Mouse (Mus musculus): ENCODE data around the gene Thpo. TPM values are rescaled to one million over a fixed set of nuclear protein-coding genes. Genes with fewer than 3 reads are reported as not detected.

Gene Thpo
- not detected in 2 replicates for polyA plus RNA-seq (2012; ENCODE audit: low replicate concordance)

GRCm38 (mm10) chr16:20733731-20734730 is at the start of gene Thpo:
Gene Thpo, minus strand, starts transcription at chr16:20734511.

GRCm38 (mm10) chr16:20732925-20733730 is 1.2 kb downstream of the Thpo start, which contains the start of gene Chrd:
Gene Chrd, plus strand, starts transcription at chr16:20733127.

GRCm38 (mm10) chr16:20717181-20717977 is 16.9 kb downstream of the Thpo start, which contains the start of the genes Polr2h and Clcn2:
Gene Polr2h, plus strand, starts transcription at chr16:20717665.
Gene Clcn2, minus strand, starts transcription at chr16:20717746.

GRCm38 (mm10) chr16:20693111-20693701 is 41.1 kb downstream of the Thpo start, which contains the start of gene Fam131a:
Gene Fam131a, plus strand, starts transcription at chr16:20693241.

Other genes starting within 250 kb of the Thpo start
- 23.3 and 34.1 TPM in 2 replicates for gene Eif2b5, start 235.7 kb downstream of the Thpo start, polyA plus RNA-seq (2012; ENCODE audit: low replicate concordance)
- gene Dvl3, start 217.5 kb downstream of the Thpo start, polyA plus RNA-seq (2012; ENCODE audit: low replicate concordance): 29.3 and 33.6 TPM in 2 replicates
- 48.8 and 95.7 TPM in 2 replicates for gene Ap2m1, start 199.0 kb downstream of the Thpo start, polyA plus RNA-seq (2012; ENCODE audit: low replicate concordance)
- gene Abcf3, start 185.9 kb downstream of the Thpo start, polyA plus RNA-seq (2012; ENCODE audit: low replicate concordance): 11.8 and 47.6 TPM in 2 replicates
- gene Vwa5b2, start 145.0 kb downstream of the Thpo start, polyA plus RNA-seq (2012; ENCODE audit: low replicate concordance): 0.07 and 0.19 TPM in 2 replicates
- gene Eef1akmt4, start 122.9 kb downstream of the Thpo start, polyA plus RNA-seq (2012; ENCODE audit: low replicate concordance): 0.84 and 18.9 TPM in 2 replicates
- not detected in 2 replicates for gene Gm49333, start 122.9 kb downstream of the Thpo start, polyA plus RNA-seq (2012; ENCODE audit: low replicate concordance)
- 22.1 and 25.7 TPM in 2 replicates for gene Alg3, start 122.8 kb downstream of the Thpo start, polyA plus RNA-seq (2012; ENCODE audit: low replicate concordance)
- gene Camk2n2, start 113.2 kb downstream of the Thpo start, polyA plus RNA-seq (2012; ENCODE audit: low replicate concordance): 0.82 and 1.0 TPM in 2 replicates
- gene Ece2, start 104.7 kb downstream of the Thpo start, polyA plus RNA-seq (2012; ENCODE audit: low replicate concordance): not detected in 2 replicates
- 132 and 218 TPM in 2 replicates for gene Psmd2, start 82.9 kb downstream of the Thpo start, polyA plus RNA-seq (2012; ENCODE audit: low replicate concordance)
- 2,113 and 2,308 TPM in 2 replicates for gene Eif4g1, start 66.2 kb downstream of the Thpo start, polyA plus RNA-seq (2012; ENCODE audit: low replicate concordance)
- 1.2 and 2.3 TPM in 2 replicates for gene Fam131a, start 41.3 kb downstream of the Thpo start, polyA plus RNA-seq (2012; ENCODE audit: low replicate concordance)
- 2.8 and 6.5 TPM in 2 replicates for gene Polr2h, start 16.8 kb downstream of the Thpo start, polyA plus RNA-seq (2012; ENCODE audit: low replicate concordance)
- 30.8 and 40.4 TPM in 2 replicates for gene Clcn2, start 16.8 kb downstream of the Thpo start, polyA plus RNA-seq (2012; ENCODE audit: low replicate concordance)
- gene Chrd, start 1.4 kb downstream of the Thpo start, polyA plus RNA-seq (2012; ENCODE audit: low replicate concordance): 0.18 TPM in 1 of 2 replicates, not detected in the other

All from leukemia stem cell, adult 10-12 weeks (primary cell).